Mouse (Mus musculus) cortical plate, adult 2 months (tissue): ENCODE measurements around the gene Adamts14.

Experiments
- CTCF ChIP-seq: fragments of 200-500 bp; IDR thresholded peaks from 2 replicates; pipeline ENCODE4 v1.5.1; 2011; ENCODE audit warnings: mild to moderate bottlenecking, control low read depth, low read length; ENCODE audit not compliant: insufficient read depth; ENCODE audit errors: extremely low read depth
- POLR2A ChIP-seq: fragments of 200-500 bp; IDR thresholded peaks from 2 replicates; pipeline ENCODE4 v1.6.1; 2011; ENCODE audit warnings: mild to moderate bottlenecking, low read length, control low read depth; ENCODE audit not compliant: insufficient read depth; ENCODE audit errors: extremely low read depth

GRCm38 (mm10) chr10:61231756-61232155, 41.5 kb downstream of the Adamts14 start:
- TF ChIP-seq CTCF (no peak), POLR2A (no peak)
